Mouse (Mus musculus) intestine, embryonic 15.5 days (tissue): Measurements from ENCODE around the gene Dennd1a. TPM values are rescaled to one million over a fixed set of nuclear protein-coding genes. Genes with fewer than 3 reads are reported as not detected.

Source experiments
- ATAC-seq: fragments of 200-750 bp; cut with Nextera tagmentation; 2 replicates; pipeline ENCODE4 v1.8.0; 2017; ENCODE audit warnings: moderate TSS enrichment, moderate library complexity
- H3K27ac ChIP-seq: fragments of 300-500 bp; sonication (generic); 2 replicates; pipeline ENCODE4 v1.5.1; 2015; ENCODE audit warnings: mild to moderate bottlenecking, inconsistent platforms
- H3K27me3 ChIP-seq: fragments of 300-500 bp; sonication (generic); replicated peaks from 2 replicates; pipeline ENCODE4 v1.6.1; 2015; ENCODE audit warnings: inconsistent platforms
- H3K36me3 ChIP-seq: fragments of 300-500 bp; sonication (generic); 2 replicates; pipeline ENCODE4 v1.6.1; 2015; ENCODE audit warnings: inconsistent platforms
- H3K4me1 ChIP-seq: fragments of 300-500 bp; sonication (generic); replicated peaks from 2 replicates; pipeline ENCODE4 v1.6.1; 2015; ENCODE audit warnings: inconsistent platforms
- H3K4me2 ChIP-seq: fragments of 300-500 bp; sonication (generic); replicated peaks from 2 replicates; pipeline ENCODE4 v1.6.1; 2015; ENCODE audit warnings: mild to moderate bottlenecking, inconsistent platforms
- H3K4me3 ChIP-seq: fragments of 300-500 bp; sonication (generic); replicated peaks from 2 replicates; pipeline ENCODE4 v1.5.1; 2015; ENCODE audit warnings: inconsistent platforms
- H3K9ac ChIP-seq: fragments of 300-500 bp; sonication (generic); 2 replicates; pipeline ENCODE4 v1.6.1; 2015; ENCODE audit warnings: inconsistent platforms
- H3K9me3 ChIP-seq: fragments of 300-500 bp; sonication (generic); 2 replicates; pipeline ENCODE4 v1.6.1; 2016; ENCODE audit warnings: inconsistent platforms
- WGBS: fragments of 180-500 bp; shearing (Covaris S2); methylation state at CpG from one replicate; pipeline ENCODE4 v1.1.7; 2015; 5-methylcytosine and 5-hydroxymethylcytosine counted together
- polyA plus RNA-seq: library from polyadenylated mRNA; unstranded; fragments of >200 nt; fragmentation: Nextera tagmentation; extraction: Ambion mirVana; gene quantifications from 2 replicates; pipeline ENCODE4 v1.2.1, GENCODE M21; 2015

The Dennd1a gene
- polyA plus RNA-seq, 1 experiment from 2014 or later = 11.2 TPM

DNA sequence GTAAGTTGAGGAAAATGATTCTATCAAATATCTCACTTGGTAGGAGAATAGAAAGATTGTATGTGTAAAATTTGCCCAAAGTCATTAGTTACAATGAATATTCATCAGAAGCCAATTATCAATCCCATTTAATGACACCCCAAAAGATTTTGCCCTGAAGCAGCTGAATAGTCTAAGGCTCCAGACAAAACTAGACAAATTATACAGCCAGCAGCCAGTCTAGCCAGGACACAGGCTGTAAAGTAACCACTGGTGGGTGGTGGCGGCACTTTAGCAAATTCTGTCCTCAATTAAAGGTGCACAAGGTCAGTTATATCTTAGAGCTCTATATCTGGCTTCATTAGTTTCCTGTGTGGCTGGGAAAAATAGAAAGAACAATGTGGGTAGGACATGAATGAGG is 280.0 kb downstream of the Dennd1a start:
- Histone ChIP-seq H3K27me3 (no peaks in the 10 kb centered on the region), H3K36me3 (no peaks in the 10 kb centered on the region), H3K4me3 (no peak overlapping the region), H3K9ac (no peak overlapping the region), H3K27ac (no peak overlapping the region), H3K4me1 (no peaks in the 10 kb centered on the region), H3K9me3 (no peaks in the 10 kb centered on the region), H3K4me2 (no peak overlapping the region)
- 71% methylated on average over 1 of the region's 1 CpGs for WGBS
- ATAC-seq = no peak

GRCm38 (mm10) chr2:38003183-38003680 is 284.0 kb downstream of the Dennd1a start:
- Histone ChIP-seq H3K9ac (no peak overlapping the region), H3K36me3 (no peaks in the 10 kb centered on the region), H3K9me3 (no peaks in the 10 kb centered on the region), H3K4me3 (no peak overlapping the region), H3K27me3 (no peaks in the 10 kb centered on the region), H3K27ac (no peak overlapping the region), H3K4me1 (no peaks in the 10 kb centered on the region), H3K4me2 (no peak overlapping the region)
- 86% methylated on average over 9 of the region's 9 CpGs for WGBS
- no peak for ATAC-seq

GRCm38 (mm10) chr2:38001004-38001403 is 286.2 kb downstream of the Dennd1a start:
- WGBS = 92% methylated on average over 1 of the region's 1 CpGs

GRCm38 (mm10) chr2:37997966-37998365 is 289.2 kb downstream of the Dennd1a start:
- ATAC-seq = no peak
- no peak overlapping the region for H3K9ac ChIP-seq
- 56% methylated on average over 3 of the region's 3 CpGs for WGBS
- no peaks in the 10 kb centered on the region for H3K27me3 ChIP-seq
- H3K9me3 ChIP-seq = no peaks in the 10 kb centered on the region
- H3K36me3 ChIP-seq = no peaks in the 10 kb centered on the region
- H3K4me2 ChIP-seq = no peak overlapping the region
- H3K4me3 ChIP-seq = no peak overlapping the region
- H3K4me1 ChIP-seq = no peaks in the 10 kb centered on the region
- no peak overlapping the region for H3K27ac ChIP-seq

More at GRCm38 (mm10) chr2:38001004-38001403, 286.2 kb downstream of the Dennd1a start:
- Histone ChIP-seq H3K27ac (no peak overlapping the region), H3K4me2 (no peak overlapping the region), H3K4me1 (no peaks in the 10 kb centered on the region), H3K4me3 (no peak overlapping the region), H3K36me3 (no peaks in the 10 kb centered on the region), H3K9ac (no peak overlapping the region), H3K9me3 (no peaks in the 10 kb centered on the region), H3K27me3 (no peaks in the 10 kb centered on the region)
- ATAC-seq = no peak

DNA sequence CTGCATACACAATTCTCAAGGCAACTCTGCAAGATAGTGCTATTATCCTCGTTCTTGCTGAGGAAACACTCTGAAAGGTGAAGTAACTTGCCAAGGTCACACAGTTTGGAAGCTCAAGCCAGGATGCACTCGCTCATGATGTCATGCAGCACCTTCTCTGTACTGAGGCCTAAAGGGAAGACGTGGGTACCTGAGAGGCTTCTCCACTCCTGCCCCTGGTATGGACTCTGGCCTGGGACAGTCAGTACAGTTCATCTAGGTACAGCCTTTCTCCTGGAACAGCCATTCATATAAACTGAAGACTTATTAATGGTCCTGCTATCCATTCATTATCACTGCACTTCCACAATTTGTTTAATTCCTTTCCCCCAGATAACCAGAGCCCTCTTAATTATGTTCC is 298.1 kb downstream of the Dennd1a start:
- Histone ChIP-seq H3K4me3 (no peak overlapping the region), H3K9me3 (no peaks in the 10 kb centered on the region), H3K27me3 (no peaks in the 10 kb centered on the region), H3K27ac (no peak overlapping the region), H3K4me2 (no peak overlapping the region), H3K36me3 (no peaks in the 10 kb centered on the region), H3K4me1 (no peaks in the 10 kb centered on the region), H3K9ac (no peak overlapping the region)
- no peak for ATAC-seq
- 86% methylated on average over 3 of the region's 3 CpGs for WGBS

- WGBS = 90% methylated on average over 1 of the region's 1 CpGs
- no peak for ATAC-seq
These were observed 298.9 kb downstream of the Dennd1a start for GRCm38 (mm10) chr2:37988301-37988700.

GRCm38 (mm10) chr2:37985690-37986222 is 301.4 kb downstream of the Dennd1a start:
- ATAC-seq = no peak
- no peaks in the 10 kb centered on the region for H3K27me3 ChIP-seq
- 67% methylated on average over 5 of the region's 5 CpGs for WGBS

More at GRCm38 (mm10) chr2:37988301-37988700, 298.9 kb downstream of the Dennd1a start:
- Histone ChIP-seq H3K4me2 (no peak overlapping the region), H3K27ac (no peak overlapping the region), H3K36me3 (no peaks in the 10 kb centered on the region), H3K27me3 (no peaks in the 10 kb centered on the region), H3K9me3 (no peaks in the 10 kb centered on the region), H3K9ac (no peak overlapping the region), H3K4me1 (no peaks in the 10 kb centered on the region), H3K4me3 (no peak overlapping the region)

DNA sequence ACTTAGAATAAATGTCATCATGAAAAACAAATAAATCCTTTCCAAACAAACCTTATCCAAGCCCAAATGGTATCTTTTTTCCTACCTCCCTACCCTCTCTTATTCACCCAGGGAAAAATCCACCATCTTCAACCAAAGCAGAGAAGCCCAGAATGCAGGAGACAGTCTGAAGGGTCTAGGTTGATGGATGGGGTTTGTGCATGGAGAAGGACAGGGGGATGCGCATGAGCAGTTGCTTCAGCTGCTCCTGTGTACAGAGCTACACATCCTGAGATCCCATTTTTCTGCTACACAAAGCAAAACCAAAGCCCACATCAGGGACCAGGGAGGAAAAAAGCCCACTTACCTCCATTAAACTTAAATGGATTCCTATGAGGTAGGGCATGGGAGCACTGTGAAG is 304.5 kb downstream of the Dennd1a start:
- Histone ChIP-seq H3K9me3 (no peaks in the 10 kb centered on the region), H3K27ac (no peak overlapping the region), H3K4me1 (no peaks in the 10 kb centered on the region), H3K27me3 (no peaks in the 10 kb centered on the region), H3K4me2 (no peak overlapping the region), H3K9ac (no peak overlapping the region), H3K4me3 (no peak overlapping the region), H3K36me3 (no peaks in the 10 kb centered on the region)
- no peak for ATAC-seq
- WGBS = 80% methylated on average over 1 of the region's 1 CpGs

More at GRCm38 (mm10) chr2:37985690-37986222, 301.4 kb downstream of the Dennd1a start:
- Histone ChIP-seq H3K9me3 (no peaks in the 10 kb centered on the region), H3K9ac (no peak overlapping the region), H3K4me3 (no peak overlapping the region), H3K27ac (no peak overlapping the region), H3K4me1 (no peaks in the 10 kb centered on the region), H3K4me2 (no peak overlapping the region), H3K36me3 (no peaks in the 10 kb centered on the region)

DNA sequence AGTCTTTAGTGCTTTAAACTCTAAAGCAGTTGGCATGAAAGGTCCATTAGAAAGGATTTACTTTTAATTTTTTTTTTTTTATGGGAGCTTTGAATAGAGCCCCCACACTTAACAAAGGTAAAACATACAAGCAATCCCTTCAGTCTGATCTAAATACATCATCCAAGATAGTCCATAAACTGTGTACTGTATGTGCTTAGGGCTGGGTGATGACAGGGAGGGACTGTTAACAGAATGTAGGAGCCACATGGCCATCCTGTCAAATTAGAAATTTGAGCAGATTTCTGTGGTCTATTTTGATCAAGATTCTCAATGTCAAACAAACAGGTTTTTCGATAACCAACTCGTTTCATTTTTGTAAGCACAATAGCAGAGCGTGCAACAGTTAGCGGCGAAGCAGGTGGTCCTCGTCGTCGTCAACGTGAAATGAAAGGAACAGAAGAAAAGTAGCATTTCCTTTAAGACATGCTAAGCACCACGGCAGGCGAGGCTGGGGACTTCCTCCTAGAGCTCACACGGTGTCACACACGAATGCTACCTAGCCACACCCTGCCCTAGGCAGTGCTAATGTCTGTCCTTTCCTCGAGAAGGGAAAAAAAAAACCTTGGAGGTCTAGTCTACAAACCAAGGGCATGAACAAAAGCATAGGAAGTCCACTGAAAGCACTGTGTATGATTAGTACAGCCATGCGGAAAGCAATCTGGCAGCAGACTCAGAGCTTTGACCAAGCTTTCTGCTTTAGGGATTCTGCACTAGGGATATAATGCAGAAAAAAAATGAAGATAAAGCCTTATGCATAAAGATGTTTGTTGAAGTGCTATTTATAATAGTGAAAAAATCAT is 305.4 kb downstream of the Dennd1a start:
- ATAC-seq = no peak; the same call in 1 of the 2 replicates
- Histone ChIP-seq H3K9me3 (no peaks in the 10 kb centered on the region), H3K4me2 (no peak overlapping the region), H3K4me3 (no peak overlapping the region), H3K27ac (no peak overlapping the region), H3K27me3 (no peaks in the 10 kb centered on the region), H3K4me1 (no peaks in the 10 kb centered on the region), H3K9ac (no peak overlapping the region), H3K36me3 (no peaks in the 10 kb centered on the region)
- 66% methylated on average over 15 of the region's 15 CpGs for WGBS

DNA sequence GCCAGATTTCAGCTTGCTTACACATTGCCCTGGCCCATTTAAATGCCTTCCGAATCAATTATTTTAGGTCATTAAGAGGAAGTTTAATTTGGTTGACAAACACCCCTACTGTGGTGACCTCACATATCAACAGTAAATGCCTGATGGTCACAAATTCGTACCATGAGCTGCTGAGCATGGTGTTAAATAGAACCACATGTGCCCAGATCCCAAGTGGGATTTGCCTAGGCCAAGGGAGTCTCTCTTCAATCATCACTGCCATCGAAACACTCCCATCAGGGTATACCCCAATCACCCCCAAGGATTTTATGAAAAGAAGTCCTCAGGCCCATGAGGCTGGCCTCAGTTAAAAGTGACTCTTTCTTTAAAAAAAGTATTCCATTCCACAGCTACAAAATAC is 313.0 kb downstream of the Dennd1a start:
- H3K4me3 ChIP-seq = no peak overlapping the region
- no peak overlapping the region for H3K4me2 ChIP-seq
- H3K9ac ChIP-seq = no peak overlapping the region
- no peaks in the 10 kb centered on the region for H3K9me3 ChIP-seq
- no peaks in the 10 kb centered on the region for H3K27me3 ChIP-seq
- no peaks in the 10 kb centered on the region for H3K4me1 ChIP-seq
- ATAC-seq = no peak
- no peak overlapping the region for H3K27ac ChIP-seq
- no peaks in the 10 kb centered on the region for H3K36me3 ChIP-seq
- WGBS = 89% methylated on average over 3 of the region's 3 CpGs

DNA sequence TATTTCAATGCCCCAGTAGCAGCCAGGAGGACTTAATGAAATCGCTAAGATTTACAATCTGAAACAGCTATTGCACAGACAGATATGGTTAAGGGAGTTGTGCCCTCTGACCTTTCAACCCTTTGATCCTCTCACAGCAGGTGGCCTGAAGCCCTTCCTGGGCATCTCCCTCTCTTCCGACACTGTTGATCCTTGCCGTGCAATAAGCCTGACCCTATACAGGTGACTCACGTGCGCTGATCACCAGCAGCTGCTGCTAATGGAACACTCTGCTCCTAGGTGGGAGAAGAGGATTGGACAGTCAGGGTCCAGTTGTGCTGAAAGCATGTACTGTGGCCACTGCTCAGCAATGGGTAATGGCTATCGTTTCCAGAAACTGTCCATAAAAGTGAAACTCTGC is 314.6 kb downstream of the Dennd1a start:
- no peak overlapping the region for H3K4me3 ChIP-seq
- no peaks in the 10 kb centered on the region for H3K27me3 ChIP-seq
- no peaks in the 10 kb centered on the region for H3K9me3 ChIP-seq
- no peaks in the 10 kb centered on the region for H3K36me3 ChIP-seq
- H3K4me1 ChIP-seq = no peaks in the 10 kb centered on the region
- H3K4me2 ChIP-seq = no peak overlapping the region
- H3K9ac ChIP-seq = no peak overlapping the region
- WGBS = 59% methylated on average over 6 of the region's 6 CpGs
- ATAC-seq = no peak
- no peak overlapping the region for H3K27ac ChIP-seq

DNA sequence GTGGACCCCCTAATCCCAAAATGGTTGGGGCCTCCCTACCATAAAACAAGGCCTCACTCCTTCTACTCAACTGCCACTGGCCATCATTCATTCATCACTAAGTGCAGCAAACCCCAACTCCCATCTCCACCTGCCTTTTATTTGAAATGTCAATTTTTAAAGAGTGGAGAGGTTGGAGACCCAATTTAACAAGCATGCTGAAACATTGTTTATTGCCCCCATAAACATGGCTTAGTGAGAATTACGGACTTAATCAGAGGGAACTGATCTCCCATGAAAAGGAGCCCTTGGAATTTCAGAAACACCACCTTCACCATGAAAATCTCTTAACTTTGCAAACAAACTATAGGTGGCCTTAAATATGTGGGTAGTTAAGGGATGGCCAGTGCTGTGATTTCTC is 315.5 kb downstream of the Dennd1a start:
- Histone ChIP-seq H3K27me3 (no peaks in the 10 kb centered on the region), H3K9ac (no peak overlapping the region), H3K4me3 (no peak overlapping the region), H3K36me3 (no peaks in the 10 kb centered on the region), H3K27ac (no peak overlapping the region), H3K4me2 (no peak overlapping the region), H3K9me3 (no peaks in the 10 kb centered on the region), H3K4me1 (no peaks in the 10 kb centered on the region)
- WGBS = 60% methylated on average over 1 of the region's 1 CpGs
- ATAC-seq = no peak
